Mouse (Mus musculus) G1E (cell line): ENCODE results near the gene Hes3. TPM values are rescaled to one million over a fixed set of nuclear protein-coding genes. Genes with fewer than 3 reads are reported as not detected.

Source experiments
- ATAC-seq: 2 replicates; pipeline ENCODE4 v1.8.0; 2016; ENCODE audit warnings: mild to moderate bottlenecking; ENCODE audit not compliant: insufficient number of reproducible peaks, poor library complexity, low FRiP score, severe bottlenecking; ENCODE audit errors: extremely low read depth
- DNase-seq: peaks from one replicate; pipeline ENCODE4 v3.0.0; 2012; ENCODE audit warnings: low spot score
- H3K27me3 ChIP-seq: 2 replicates; pipeline ENCODE4 v1.6.1; 2012; ENCODE audit warnings: mild to moderate bottlenecking, low read length, inconsistent platforms; ENCODE audit not compliant: insufficient read depth
- H3K36me3 ChIP-seq: replicated peaks from 2 replicates; pipeline ENCODE3; 2012; ENCODE audit warnings: mild to moderate bottlenecking, inconsistent platforms
- H3K4me1 ChIP-seq: 2 replicates; pipeline ENCODE4 v1.6.1; 2012; ENCODE audit warnings: low read depth, low read length, inconsistent platforms, mixed read lengths; ENCODE audit not compliant: insufficient read depth
- H3K4me3 ChIP-seq: 2 replicates; pipeline ENCODE4 v1.5.1; 2012; ENCODE audit warnings: low read depth, mild to moderate bottlenecking, inconsistent platforms, low read length, moderate library complexity, mixed read lengths
- H3K9me3 ChIP-seq: replicated peaks from 2 replicates; pipeline ENCODE4 v1.6.1; 2012; ENCODE audit warnings: inconsistent platforms
- CTCF ChIP-seq: IDR thresholded peaks from 2 replicates; pipeline ENCODE4 v1.5.1; 2012; ENCODE audit warnings: low read depth, low read length, inconsistent platforms, mixed read lengths
- GATA1 ChIP-seq: IDR thresholded peaks from 2 replicates; pipeline ENCODE4 v1.6.1; 2012; ENCODE audit warnings: borderline replicate concordance, low read length, inconsistent platforms, mixed read lengths
- GATA2 ChIP-seq: IDR thresholded peaks from 2 replicates; pipeline ENCODE4 v1.6.1; 2012; ENCODE audit warnings: low read depth, low read length, inconsistent platforms, borderline replicate concordance
- POLR2AphosphoS5 ChIP-seq: IDR thresholded peaks from 2 replicates; pipeline ENCODE4 v1.6.1; 2012; ENCODE audit warnings: low read depth, low read length, inconsistent platforms; ENCODE audit not compliant: insufficient replicate concordance
- TAL1 ChIP-seq: conservative IDR thresholded peaks from 2 replicates; pipeline ENCODE4 v1.6.1; 2012; ENCODE audit warnings: low read depth, low read length, inconsistent platforms, mixed read lengths
- polyA plus RNA-seq: library from polyadenylated mRNA; stranded (reverse); fragments of >175 nt; gene quantifications from 2 replicates; pipeline ENCODE4 v1.2.3, GENCODE M21; 2012
- total RNA-seq, 2 experiments: library from RNA; stranded (forward) in 1 of 2; stranded (reverse) in 1 of 2; fragments of 200-1000 nt in 1 of 2; fragments of >200 nt in 1 of 2; fragmentation: Nextera tagmentation in 1 of 2; gene quantifications; 2 replicates each; pipeline ENCODE4 v1.2.3; 2014 to 2017

The Hes3 gene
- total RNA-seq (2014; fragmentation: Nextera tagmentation) = not detected in 2 replicates
- total RNA-seq (2017) = not detected in 2 replicates
- polyA plus RNA-seq = not detected in 2 replicates

DNA sequence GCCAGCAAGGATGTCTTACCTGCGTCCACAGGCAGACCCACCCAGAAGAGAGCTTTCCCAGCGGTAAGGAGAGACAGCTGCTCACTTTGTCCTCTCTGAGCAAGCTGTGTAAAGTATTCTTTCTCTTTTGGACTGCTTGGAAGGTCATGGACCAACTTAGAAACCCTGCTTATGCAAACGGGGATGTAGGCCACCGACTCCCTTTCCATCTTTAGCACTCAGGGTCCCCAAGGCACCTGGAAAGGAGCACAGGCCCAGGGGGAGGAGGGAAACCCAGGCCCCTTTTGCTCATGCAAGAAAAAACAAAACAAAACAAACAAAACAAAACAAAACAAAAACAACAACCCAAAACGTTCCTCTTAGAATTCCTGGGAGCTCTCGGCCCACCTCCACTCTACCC lies at the start of gene Hes3:
Hes3 (minus strand) TSS at position 101 of the 400 bp plus-strand sequence.
- H3K4me3 ChIP-seq = no peak within 1 kb of the TSS
- ATAC-seq = no peak
- peaks cover 2% of the 10 kb centered on the region; the same call in 1 of the 2 replicates for H3K27me3 ChIP-seq
- no peak for DNase-seq
- TF ChIP-seq GATA2 = no peak
- TF ChIP-seq TAL1 = no peak
- no peak for TF ChIP-seq POLR2AphosphoS5
- TF ChIP-seq CTCF = no peak
- TF ChIP-seq GATA1 = no peak
- peaks cover 5% of the 10 kb centered on the region; the same call in 1 of the 2 replicates for H3K9me3 ChIP-seq
- no peaks in the 10 kb centered on the region for H3K36me3 ChIP-seq
- peaks cover 14% of the 10 kb centered on the region for H3K4me1 ChIP-seq

DNA sequence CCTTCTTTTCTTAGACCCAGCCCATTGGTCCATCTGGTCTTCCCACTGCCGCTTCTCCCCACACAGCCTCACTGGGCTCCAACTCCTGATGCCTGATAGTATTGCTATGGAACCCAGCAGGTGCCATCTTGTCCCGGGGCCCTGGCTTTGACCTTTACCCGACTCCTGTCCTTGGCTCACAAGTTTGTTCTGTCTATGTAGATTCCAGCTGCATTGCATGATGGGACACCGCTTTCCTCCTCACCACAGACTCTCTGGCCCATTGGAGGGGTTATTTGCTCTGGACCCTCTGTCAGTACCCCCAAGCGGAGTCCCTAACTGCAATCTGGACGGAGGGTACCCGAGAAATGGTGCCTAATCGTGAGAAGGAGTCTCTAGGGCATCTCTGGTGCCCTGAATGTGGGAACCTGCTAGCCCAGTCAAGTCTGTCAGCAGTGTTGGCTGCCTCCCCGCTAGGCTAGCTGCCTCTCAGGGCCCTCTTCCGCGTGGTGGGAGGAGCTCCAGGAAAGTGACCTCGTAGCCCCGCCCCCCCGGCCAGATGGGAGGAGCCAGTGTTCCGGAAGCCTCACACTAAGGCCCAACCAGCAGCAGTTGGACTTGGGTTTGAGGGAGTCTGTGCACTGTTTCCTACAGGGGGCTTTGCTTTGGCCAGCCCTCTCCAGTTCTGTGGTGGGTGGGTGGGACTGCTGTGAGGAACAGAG lies 49.3 kb upstream of the Hes3 start:
- TF ChIP-seq TAL1 (no peak), GATA1 (no peak), CTCF (no peak), POLR2AphosphoS5 (no peak), GATA2 (no peak)
- no peaks in the 10 kb centered on the region for H3K27me3 ChIP-seq

DNA sequence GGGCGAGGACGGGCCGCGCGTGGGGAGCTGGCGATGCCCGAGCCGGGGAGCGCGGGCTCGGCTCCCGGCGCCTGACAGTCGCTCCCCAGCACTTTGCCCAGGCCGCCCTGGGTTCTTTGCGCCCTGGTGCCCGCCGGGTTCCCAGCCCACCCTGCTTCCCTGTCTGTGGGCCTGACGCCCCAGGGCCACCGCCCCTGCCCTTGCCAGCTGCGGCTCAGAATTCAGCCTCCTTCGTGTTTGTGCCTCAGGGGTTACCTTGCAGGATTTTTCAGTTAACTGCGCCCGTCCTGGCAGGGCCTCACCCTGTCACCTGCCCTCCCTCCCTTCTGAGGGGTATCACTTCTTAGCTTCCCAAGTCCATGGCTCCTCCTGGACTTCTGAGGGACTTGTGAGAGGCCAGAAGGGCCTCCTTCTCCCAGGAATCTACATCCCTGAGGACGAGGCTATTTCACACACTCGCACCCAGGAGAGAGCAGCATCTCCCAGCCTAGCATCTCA lies 47.9 kb upstream of the Hes3 start:
- no peaks in the 10 kb centered on the region for H3K27me3 ChIP-seq
- ATAC-seq = no peak
- no peaks in the 10 kb centered on the region for H3K4me1 ChIP-seq
- H3K36me3 ChIP-seq = peaks cover 14% of the 10 kb centered on the region
- TF ChIP-seq GATA2 (no peak), POLR2AphosphoS5 (no peak), TAL1 (no peak)
- no peak for DNase-seq
- no peak overlapping the region for H3K4me3 ChIP-seq
- H3K9me3 ChIP-seq = peaks cover 67% of the 10 kb centered on the region

More for the DNA sequence above, 49.3 kb upstream of the Hes3 start:
- Histone ChIP-seq H3K4me1 (no peaks in the 10 kb centered on the region), H3K4me3 (no peak overlapping the region), H3K36me3 (peaks cover under 1% of the 10 kb centered on the region), H3K9me3 (peaks cover 80% of the 10 kb centered on the region)
- DNase-seq (no peak), ATAC-seq (no peak)

DNA sequence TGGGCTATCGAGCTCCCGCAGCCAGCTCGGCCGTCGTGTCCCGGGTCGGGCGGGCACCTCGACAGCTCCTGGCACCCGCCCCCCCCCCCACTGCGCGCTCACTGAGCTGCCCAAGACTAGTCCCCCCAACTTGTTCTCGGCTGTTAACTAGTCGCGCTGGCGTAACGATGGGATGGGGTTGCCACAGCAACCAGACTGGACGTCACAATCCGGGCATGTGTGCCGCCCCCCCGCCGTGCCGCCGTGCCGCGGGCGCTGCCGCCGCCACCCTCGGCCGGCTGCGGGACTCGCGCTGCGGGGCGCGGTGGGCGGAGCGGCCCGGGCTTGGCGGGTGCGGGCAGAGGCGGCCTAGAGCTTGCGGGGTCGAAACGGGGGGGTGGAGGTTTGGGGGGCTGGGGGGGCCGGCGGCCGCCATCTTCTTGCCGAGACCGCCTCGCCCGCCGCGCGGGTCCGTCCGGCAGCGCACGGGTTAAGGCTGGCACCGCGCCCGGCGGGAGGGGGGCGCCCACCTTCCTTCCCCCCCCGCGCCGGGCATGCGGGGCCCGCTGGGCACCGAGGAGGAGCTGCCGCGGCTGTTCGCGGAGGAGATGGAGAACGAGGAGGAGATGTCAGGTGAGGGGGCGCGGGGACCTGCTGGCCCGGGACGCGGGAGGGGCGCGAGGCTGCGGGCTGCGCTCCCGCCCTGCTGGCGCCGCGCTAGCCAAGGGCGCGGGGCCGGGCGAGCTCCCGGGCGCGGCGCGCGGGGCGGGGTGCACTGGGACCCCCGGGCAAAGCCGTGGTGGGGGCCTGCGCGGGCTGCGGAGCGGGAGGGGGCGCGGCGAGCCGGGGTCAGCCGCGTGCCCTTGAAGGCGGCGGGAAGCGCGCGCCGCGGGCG lies 47.2 kb upstream of the Hes3 start, which contains the start of gene Chd5:
Chd5 (plus strand) TSS at position 233 of the 874 bp plus-strand sequence.
- Histone ChIP-seq H3K36me3 (peaks cover 21% of the 10 kb centered on the region), H3K9me3 (peaks cover 64% of the 10 kb centered on the region), H3K4me1 (no peaks in the 10 kb centered on the region), H3K4me3 (no peak within 1 kb of the TSS; the same call in 1 of the 2 replicates), H3K27me3 (no peaks in the 10 kb centered on the region)
- ATAC-seq (no peak), DNase-seq (no peak)
- no peak for TF ChIP-seq GATA2
- no peak for TF ChIP-seq GATA1
- no peak for TF ChIP-seq TAL1
- no peak for TF ChIP-seq POLR2AphosphoS5
- TF ChIP-seq CTCF = no peak

DNA sequence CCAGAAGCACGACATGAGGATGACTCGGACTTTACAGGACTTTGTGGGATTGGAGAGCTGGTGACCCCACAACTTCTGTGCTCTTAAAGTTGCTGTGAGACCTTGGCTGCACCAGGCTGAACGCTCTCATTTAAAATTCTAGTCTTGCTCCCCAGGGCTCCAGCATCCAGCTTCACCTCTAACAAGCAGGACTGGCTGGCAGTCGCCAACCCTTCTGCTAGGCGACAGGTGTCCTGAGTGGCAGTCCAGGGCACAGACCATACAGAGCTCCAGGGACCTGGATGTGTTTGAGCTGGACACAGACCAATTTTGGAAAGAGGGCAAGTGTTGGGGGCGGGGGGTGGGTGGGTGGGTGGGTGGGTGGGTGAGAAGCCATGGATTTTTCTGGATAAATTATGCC lies 46.3 kb upstream of the Hes3 start:
- Histone ChIP-seq H3K27me3 (no peaks in the 10 kb centered on the region), H3K4me3 (no peak overlapping the region), H3K36me3 (peaks cover 30% of the 10 kb centered on the region), H3K4me1 (peaks cover 2% of the 10 kb centered on the region; the same call in 1 of the 2 replicates), H3K9me3 (peaks cover 58% of the 10 kb centered on the region)
- TF ChIP-seq POLR2AphosphoS5 = no peak
- no peak for TF ChIP-seq GATA2
- no peak for TF ChIP-seq CTCF
- TF ChIP-seq GATA1 = no peak
- no peak for TF ChIP-seq TAL1
- DNase-seq (no peak), ATAC-seq (no peak)

DNA sequence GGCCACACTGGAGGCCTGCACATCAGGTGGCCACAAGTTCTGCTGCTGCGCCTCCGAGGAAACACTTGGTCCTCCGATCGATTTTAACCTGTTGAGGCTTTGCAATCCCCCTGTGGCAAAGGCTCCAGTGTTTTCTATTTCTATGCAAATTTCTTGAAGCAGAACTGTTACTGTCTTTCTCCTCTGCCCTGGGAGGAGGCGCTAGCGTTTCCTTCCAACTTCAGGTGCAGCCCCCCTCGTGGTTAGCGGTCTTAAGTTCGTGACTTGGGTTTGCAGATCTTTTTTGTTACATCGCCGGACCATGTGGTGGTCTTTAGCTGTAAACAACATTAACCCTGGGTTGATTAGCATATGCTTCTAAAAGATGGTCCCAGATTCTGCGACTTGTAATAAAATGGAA lies 42.1 kb upstream of the Hes3 start:
- H3K9me3 ChIP-seq = peaks cover 26% of the 10 kb centered on the region
- no peak for DNase-seq
- ATAC-seq = no peak
- H3K27me3 ChIP-seq = no peaks in the 10 kb centered on the region
- TF ChIP-seq POLR2AphosphoS5 (no peak), CTCF (no peak), GATA2 (no peak), GATA1 (no peak), TAL1 (no peak)
- peaks cover 71% of the 10 kb centered on the region for H3K36me3 ChIP-seq
- H3K4me1 ChIP-seq = peaks cover 24% of the 10 kb centered on the region
- H3K4me3 ChIP-seq = no peak overlapping the region
